Comparison of ENCODE assay signal across 26 mouse cellular contexts in genomic region chr9:31541615-31542191, GRCm38 (mm10).
DNase-seq lines count a peak whose midpoint lies in the region; ATAC-seq and TF ChIP-seq lines count a peak whose summit lies in the region.
"Had no signal": no experiment of that assay in that cellular context is flagged by ENCODE, and none has a peak within 500 bp of the region (broad histone marks: within the 10 kb centered on the region; RNA-seq: fewer than 3 reads in every experiment).

No protein-coding gene starts in this region.

- no peak overlapping the region for H3K9ac ChIP-seq in kidney, postnatal 0 days (ENCODE audit: low read depth, low read length)
- H3K9ac ChIP-seq in stomach, postnatal 0 days (ENCODE audit: low read length), result no peak overlapping the region
- H3K9ac ChIP-seq: embryonic facial prominence, embryonic 12.5 days; forebrain, embryonic 15.5 days; heart, embryonic 15.5 days; limb, embryonic 12.5 days; liver, embryonic 13.5 days; lung, embryonic 15.5 days; midbrain, embryonic 12.5 days; neural tube, embryonic 12.5 days had no signal

- no peak for TF ChIP-seq EP300 in stomach, postnatal 0 days (optimal IDR thresholded peaks at IDR 0.05)

- no peaks in the 10 kb centered on the region for H3K9me3 ChIP-seq in kidney, postnatal 0 days (replicated peaks; ENCODE audit: low read length)
- H3K9me3 ChIP-seq in stomach, postnatal 0 days (ENCODE audit: control insufficient read depth, low read length), result no peaks in the 10 kb centered on the region
- H3K9me3 ChIP-seq: embryonic facial prominence, embryonic 12.5 days; forebrain, embryonic 15.5 days; heart, embryonic 15.5 days; limb, embryonic 12.5 days; liver, embryonic 13.5 days; lung, embryonic 15.5 days; midbrain, embryonic 12.5 days; neural tube, embryonic 12.5 days had no signal

- 43% methylated on average over 5 of the region's 5 CpGs for WGBS in kidney, postnatal 0 days
- 43% methylated on average over 5 of the region's 5 CpGs for WGBS in stomach, postnatal 0 days

- no peak overlapping the region for H3K4me3 ChIP-seq in kidney, postnatal 0 days (replicated peaks; ENCODE audit: low read depth, low read length)
- no peak overlapping the region for H3K4me3 ChIP-seq in stomach, postnatal 0 days (ENCODE audit: low read depth, low read length)
- H3K4me3 ChIP-seq: embryonic facial prominence, embryonic 12.5 days; erythroblast, embryonic 14.5 days; forebrain, embryonic 15.5 days; heart, adult 2 months; heart, embryonic 15.5 days; limb, embryonic 12.5 days; liver, embryonic 13.5 days; lung, embryonic 15.5 days; midbrain, embryonic 12.5 days; neural tube, embryonic 12.5 days had no signal

- no peak overlapping the region for H3K4me2 ChIP-seq in kidney, postnatal 0 days (ENCODE audit: low read length)
- H3K4me2 ChIP-seq in stomach, postnatal 0 days (replicated peaks; ENCODE audit: low read depth), result no peak overlapping the region
- H3K4me2 ChIP-seq: embryonic facial prominence, embryonic 12.5 days; forebrain, embryonic 15.5 days; heart, embryonic 15.5 days; limb, embryonic 12.5 days; liver, embryonic 13.5 days; lung, embryonic 15.5 days; midbrain, embryonic 12.5 days; neural tube, embryonic 12.5 days had no signal

- H3K36me3 ChIP-seq in kidney, postnatal 0 days (ENCODE audit: insufficient read depth, low read length), result no peaks in the 10 kb centered on the region
- no peaks in the 10 kb centered on the region for H3K36me3 ChIP-seq in stomach, postnatal 0 days (ENCODE audit: control insufficient read depth, insufficient read depth, low read length)
- H3K36me3 ChIP-seq: embryonic facial prominence, embryonic 12.5 days; forebrain, embryonic 15.5 days; heart, embryonic 15.5 days; limb, embryonic 12.5 days; liver, embryonic 13.5 days; lung, embryonic 15.5 days; midbrain, embryonic 12.5 days; neural tube, embryonic 12.5 days had no signal

- H3K27ac ChIP-seq in kidney, postnatal 0 days, result peak overlapping the region; percentile 11; the same call in 1 of the 2 replicates
- H3K27ac ChIP-seq in stomach, postnatal 0 days (replicated peaks), result no peak overlapping the region
- H3K27ac ChIP-seq: embryonic facial prominence, embryonic 12.5 days; forebrain, embryonic 15.5 days; heart, adult 2 months; heart, embryonic 15.5 days; hindbrain, postnatal 0 days; limb, embryonic 12.5 days; liver, embryonic 13.5 days; lung, embryonic 15.5 days; macrophage; midbrain, embryonic 12.5 days; neural tube, embryonic 12.5 days had no signal

- peak; percentile 29 for DNase-seq in adrenal gland, postnatal 14 days
- no peak for DNase-seq in adrenal gland, adult 2 months
- DNase-seq in urinary bladder, adult 18-20 months (ENCODE audit: low spot score in 2 of 2), result peak; percentile 33 to 57
- DNase-seq in urinary bladder, postnatal 10 days (ENCODE audit: low spot score), result no peak
- no peak for DNase-seq in kidney, postnatal 0 days (ENCODE audit: low spot score)
- DNase-seq in stomach, postnatal 0 days (ENCODE audit: low spot score), result peak; percentile 61
- DNase-seq in cerebellum, adult 9-11 months, result no peak
- DNase-seq in embryo, embryonic 10.5 days (ENCODE audit: low spot score), result no peak
- DNase-seq: cerebellum, adult 2 months; gastrocnemius, postnatal 25 days; heart, adult 2 months; liver, embryonic 13.5 days; spleen, adult 18-20 months; thymus, adult 2 months had no signal

- ATAC-seq in kidney, postnatal 0 days (replicated peaks; ENCODE audit: low FRiP score, low read depth), result no peak
- ATAC-seq in stomach, postnatal 0 days (ENCODE audit: low FRiP score, low TSS enrichment), result peak; percentile 62
- ATAC-seq: CD4-positive, CD25-positive, alpha-beta regulatory T cell, adult 4 months; forebrain, embryonic 15.5 days; hindbrain, postnatal 0 days; Patski had no signal

- H3K4me1 ChIP-seq in kidney, postnatal 0 days (replicated peaks; ENCODE audit: insufficient read depth, low read length), result no peaks in the 10 kb centered on the region
- no peaks in the 10 kb centered on the region for H3K4me1 ChIP-seq in stomach, postnatal 0 days (replicated peaks; ENCODE audit: control insufficient read depth, insufficient read depth)
- H3K4me1 ChIP-seq: embryonic facial prominence, embryonic 12.5 days; forebrain, embryonic 15.5 days; heart, embryonic 15.5 days; limb, embryonic 12.5 days; liver, embryonic 13.5 days; lung, embryonic 15.5 days; midbrain, embryonic 12.5 days; neural tube, embryonic 12.5 days had no signal

- TF ChIP-seq CTCF in kidney, postnatal 0 days (IDR thresholded peaks at IDR 0.05; ENCODE audit: low read depth), result no peak
- no peak for TF ChIP-seq CTCF in stomach, postnatal 0 days (IDR thresholded peaks at IDR 0.05; ENCODE audit: low read depth)

- no peaks in the 10 kb centered on the region for H3K27me3 ChIP-seq in kidney, postnatal 0 days (ENCODE audit: insufficient read depth, low read length)
- no peaks in the 10 kb centered on the region for H3K27me3 ChIP-seq in stomach, postnatal 0 days (ENCODE audit: control insufficient read depth, insufficient read depth, low read length)
- H3K27me3 ChIP-seq: embryonic facial prominence, embryonic 12.5 days; forebrain, embryonic 15.5 days; heart, embryonic 15.5 days; limb, embryonic 12.5 days; liver, embryonic 13.5 days; lung, embryonic 15.5 days; midbrain, embryonic 12.5 days; neural tube, embryonic 12.5 days had no signal

Comparison
In these comparisons a context has a peak if more than half of its experiments do, and no peak if none do; other contexts are left out.
1. DNase-seq: peak in adrenal gland, postnatal 14 days (single experiment), urinary bladder, adult 18-20 months (2 of 2) and stomach, postnatal 0 days (single experiment); none in adrenal gland, adult 2 months (single experiment), urinary bladder, postnatal 10 days (single experiment), kidney, postnatal 0 days (single experiment), cerebellum, adult 9-11 months (single experiment) and embryo, embryonic 10.5 days (single experiment).